ENCODE assay signal across 18 mouse cellular contexts in the genomic region with DNA sequence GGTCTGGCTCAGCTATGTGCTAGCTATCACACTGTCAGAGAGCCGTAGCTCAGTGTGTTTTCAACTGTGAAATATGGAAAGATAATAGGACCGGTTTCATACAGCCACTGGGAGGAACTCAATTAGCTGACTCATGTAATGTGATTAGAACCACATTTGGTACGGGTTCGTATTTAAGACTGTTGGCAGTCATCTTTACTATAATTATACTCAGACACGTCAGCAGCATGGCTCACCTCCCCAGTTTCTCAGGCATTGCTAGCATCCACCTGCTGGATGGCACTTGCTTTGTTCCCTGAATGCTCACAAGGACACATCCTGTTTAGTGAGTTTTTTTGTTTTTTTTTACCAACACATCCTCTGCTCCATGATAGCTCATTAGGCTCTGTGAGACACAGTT. TPM values are rescaled to one million over a fixed set of nuclear protein-coding genes. Genes with fewer than 3 reads are reported as not detected.
DNase-seq lines count a peak whose midpoint lies in the region; ATAC-seq and TF ChIP-seq lines count a peak whose summit lies in the region.
"Had no signal": no experiment of that assay in that cellular context is flagged by ENCODE, and none has a peak within 500 bp of the region (broad histone marks: within the 10 kb centered on the region; RNA-seq: fewer than 3 reads in every experiment).

No protein-coding gene starts in this region.

- DNase-seq in limb, embryonic 14.5 days (ENCODE audit: low spot score): peak; percentile 7
- DNase-seq in limb, embryonic 10.5 days (ENCODE audit: low spot score): no peak
- DNase-seq in MEL-GATA-1-ER (ENCODE audit: extremely low read depth, low read depth): peak; percentile 18
- DNase-seq in retina, embryonic 14.5 days (ENCODE audit: low spot score): peak; percentile 26
- DNase-seq in liver, postnatal 0 days: no peak
- no peak for DNase-seq in cerebellum, postnatal 10 days
- DNase-seq: adrenal gland, postnatal 25 days; cerebellum, adult 8-10 months; kidney, adult 8-10 months; kidney, postnatal 25 days; liver; lung, adult 18-20 months; thymus, adult 18-20 months had no signal

- 52% methylated on average over 5 of the region's 5 CpGs for WGBS in limb, embryonic 14.5 days
- WGBS in limb, embryonic 10.5 days: 73% methylated on average over 5 of the region's 5 CpGs
- 59% methylated on average over 5 of the region's 5 CpGs for WGBS in liver, postnatal 0 days (ENCODE audit: insufficient replicate concordance)

- no peaks in the 10 kb centered on the region for H3K36me3 ChIP-seq in limb, embryonic 14.5 days (ENCODE audit: control insufficient read depth, insufficient read depth, low read length)
- H3K36me3 ChIP-seq in limb, embryonic 10.5 days: no peaks in the 10 kb centered on the region
- no peaks in the 10 kb centered on the region for H3K36me3 ChIP-seq in C2C12 (ENCODE audit: control insufficient read depth, insufficient read depth)
- no peaks in the 10 kb centered on the region for H3K36me3 ChIP-seq in liver, postnatal 0 days (replicated peaks; ENCODE audit: insufficient read depth, low read length)
- H3K36me3 ChIP-seq: forebrain, embryonic 12.5 days had no signal

- H3K79me2 ChIP-seq in C2C12 (ENCODE audit: control insufficient read depth, insufficient read depth): no peaks in the 10 kb centered on the region

- no peaks in the 10 kb centered on the region for H3K27me3 ChIP-seq in limb, embryonic 14.5 days (ENCODE audit: control insufficient read depth, insufficient read depth, low read length)
- no peaks in the 10 kb centered on the region for H3K27me3 ChIP-seq in limb, embryonic 10.5 days (ENCODE audit: low read depth, poor library complexity, severe bottlenecking)
- no peaks in the 10 kb centered on the region for H3K27me3 ChIP-seq in C2C12 (ENCODE audit: control insufficient read depth, insufficient read depth, insufficient read length)
- H3K27me3 ChIP-seq in liver, postnatal 0 days (ENCODE audit: insufficient read depth, low read length): no peaks in the 10 kb centered on the region
- H3K27me3 ChIP-seq: forebrain, embryonic 12.5 days; Patski had no signal

- no peak for TF ChIP-seq CTCF in C2C12 (IDR thresholded peaks at IDR 0.05; ENCODE audit: control insufficient read depth, insufficient read depth, insufficient read length)
- no peak for TF ChIP-seq CTCF in liver, postnatal 0 days (IDR thresholded peaks at IDR 0.05; ENCODE audit: low read depth)

- TF ChIP-seq EP300 in liver, postnatal 0 days (IDR thresholded peaks at IDR 0.05; ENCODE audit: low read depth): no peak

- H3K27ac ChIP-seq in limb, embryonic 14.5 days (replicated peaks; ENCODE audit: low read depth, low read length): no peak overlapping the region
- H3K27ac ChIP-seq in limb, embryonic 10.5 days: no peak overlapping the region
- no peak overlapping the region for H3K27ac ChIP-seq in liver, postnatal 0 days (ENCODE audit: low read depth)
- H3K27ac ChIP-seq: forebrain, embryonic 12.5 days had no signal

- no peak overlapping the region for H3ac ChIP-seq in C2C12 (ENCODE audit: control insufficient read depth, insufficient read length, low read depth)

- no peak overlapping the region for H3K9ac ChIP-seq in limb, embryonic 14.5 days (ENCODE audit: low read depth, low read length, severe bottlenecking)
- H3K9ac ChIP-seq in liver, postnatal 0 days (replicated peaks): no peak overlapping the region
- H3K9ac ChIP-seq: forebrain, embryonic 12.5 days had no signal

- no peak overlapping the region for H3K4me2 ChIP-seq in limb, embryonic 14.5 days (replicated peaks; ENCODE audit: low read depth, low read length, severe bottlenecking)
- H3K4me2 ChIP-seq in liver, postnatal 0 days (ENCODE audit: low read depth, low read length): no peak overlapping the region
- H3K4me2 ChIP-seq: forebrain, embryonic 12.5 days; heart, embryonic 11.5 days had no signal

- no peak for ATAC-seq in limb, embryonic 14.5 days (ENCODE audit: low FRiP score, low read depth)
- no peak for ATAC-seq in liver, postnatal 0 days
- ATAC-seq: activated CD4-positive, CD25-positive, alpha-beta regulatory T cell, adult 4 months; Patski had no signal

- no peaks in the 10 kb centered on the region for H3K79me3 ChIP-seq in C2C12 (ENCODE audit: low read depth)

- TF ChIP-seq POLR2A in limb, embryonic 14.5 days (IDR thresholded peaks at IDR 0.05; ENCODE audit: borderline replicate concordance, extremely low read depth, insufficient read depth, insufficient read length): no peak

- H3K9me3 ChIP-seq in limb, embryonic 14.5 days (ENCODE audit: control insufficient read depth, low read length): no peaks in the 10 kb centered on the region
- H3K9me3 ChIP-seq in limb, embryonic 10.5 days (replicated peaks): no peaks in the 10 kb centered on the region
- H3K9me3 ChIP-seq in liver, postnatal 0 days (ENCODE audit: low read length): no peaks in the 10 kb centered on the region
- H3K9me3 ChIP-seq: forebrain, embryonic 12.5 days had no signal

- H3K4me1 ChIP-seq in limb, embryonic 14.5 days (ENCODE audit: control insufficient read depth, insufficient read depth, low read length): no peaks in the 10 kb centered on the region
- H3K4me1 ChIP-seq in limb, embryonic 10.5 days: no peaks in the 10 kb centered on the region; the same call in 1 of the 2 replicates
- no peaks in the 10 kb centered on the region for H3K4me1 ChIP-seq in liver, postnatal 0 days (ENCODE audit: insufficient read depth)

- H3K4me3 ChIP-seq in limb, embryonic 14.5 days (replicated peaks; ENCODE audit: low read length): no peak overlapping the region
- no peak overlapping the region for H3K4me3 ChIP-seq in limb, embryonic 10.5 days
- no peak overlapping the region for H3K4me3 ChIP-seq in C2C12 (ENCODE audit: insufficient read depth, poor library complexity, severe bottlenecking)
- no peak overlapping the region for H3K4me3 ChIP-seq in liver, postnatal 0 days (ENCODE audit: low read depth, low read length)
- H3K4me3 ChIP-seq: forebrain, embryonic 12.5 days had no signal

TF ChIP-seq in C2C12, 6 proteins besides CTCF, POLR2A, EP300 and RAD21:
- TF ChIP-seq MYOD1 (IDR thresholded peaks at IDR 0.05; ENCODE audit: control insufficient read depth, insufficient read length, low read depth) (peak; percentile 52), CEBPB (IDR thresholded peaks at IDR 0.05; ENCODE audit: low read depth) (no peak), MYOG (IDR thresholded peaks at IDR 0.05; ENCODE audit: control insufficient read depth, extremely low read depth, insufficient read length) (no peak), FOSL1 (IDR thresholded peaks at IDR 0.05; ENCODE audit: insufficient read depth, low read length, poor library complexity, severe bottlenecking) (no peak), MAX (IDR thresholded peaks at IDR 0.05) (no peak), USF1 (IDR thresholded peaks at IDR 0.05; ENCODE audit: low read depth) (no peak)

RNA-seq across cellular contexts. Expression of a gene that starts 52.5 kb away (rescaled TPM):
- polyA plus RNA-seq in limb, embryonic 14.5 days (2012; rRNA removed): 4.4 and 5.0 TPM in 2 replicates
- polyA plus RNA-seq in limb, embryonic 14.5 days (2014; fragmentation: Nextera tagmentation; extraction: Ambion mirVana): 2.5 and 2.7 TPM in 2 replicates
- polyA plus RNA-seq in limb, embryonic 10.5 days (2016; fragmentation: Nextera tagmentation; extraction: Ambion mirVana): 0.33 and 0.69 TPM in 2 replicates
- not detected for polyA plus RNA-seq in C2C12 (2012; fragmentation: generic; extraction: Trizol)
- 1.2 TPM in 2 replicates for polyA plus RNA-seq in liver, postnatal 0 days (2015; fragmentation: Nextera tagmentation; extraction: Ambion mirVana)
- polyA plus RNA-seq: Patski had no signal

Comparison
In these comparisons a context has a peak if more than half of its experiments do, and no peak if none do; other contexts are left out.
1. DNase-seq: peak in limb, embryonic 14.5 days (single experiment), MEL-GATA-1-ER (single experiment) and retina, embryonic 14.5 days (single experiment); none in limb, embryonic 10.5 days (single experiment), liver, postnatal 0 days (single experiment) and cerebellum, postnatal 10 days (0 of 2).